Mouse (Mus musculus): Measurements from ENCODE around the gene Rock2. TPM values are rescaled to one million over a fixed set of nuclear protein-coding genes. Genes with fewer than 3 reads are reported as not detected.

Rock2 gene
- total and polyA plus RNA-seq, 3 experiments, result 2.5 to 74.6 (median 71.9) TPM

DNA sequence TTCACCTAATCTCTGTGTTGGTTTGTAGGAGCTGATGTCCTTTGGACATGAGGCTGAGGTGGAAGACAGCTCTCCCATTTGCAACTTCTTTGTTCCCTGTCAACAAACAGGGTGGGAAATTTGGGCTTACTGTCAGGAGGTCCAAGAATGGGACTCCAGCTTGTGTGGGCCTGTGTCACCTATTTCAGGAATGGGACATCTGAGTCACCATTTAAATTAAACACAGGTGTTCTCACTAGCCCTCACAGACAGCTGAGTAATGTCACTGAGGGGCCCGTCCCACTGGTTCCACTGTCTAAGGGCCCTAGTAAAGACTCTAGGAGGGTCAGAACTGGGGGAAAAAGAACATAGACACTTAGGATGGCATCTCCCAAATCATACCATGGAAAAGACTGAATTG is 22.7 kb upstream of the Rock2 start:
- no peak for DNase-seq

DNA sequence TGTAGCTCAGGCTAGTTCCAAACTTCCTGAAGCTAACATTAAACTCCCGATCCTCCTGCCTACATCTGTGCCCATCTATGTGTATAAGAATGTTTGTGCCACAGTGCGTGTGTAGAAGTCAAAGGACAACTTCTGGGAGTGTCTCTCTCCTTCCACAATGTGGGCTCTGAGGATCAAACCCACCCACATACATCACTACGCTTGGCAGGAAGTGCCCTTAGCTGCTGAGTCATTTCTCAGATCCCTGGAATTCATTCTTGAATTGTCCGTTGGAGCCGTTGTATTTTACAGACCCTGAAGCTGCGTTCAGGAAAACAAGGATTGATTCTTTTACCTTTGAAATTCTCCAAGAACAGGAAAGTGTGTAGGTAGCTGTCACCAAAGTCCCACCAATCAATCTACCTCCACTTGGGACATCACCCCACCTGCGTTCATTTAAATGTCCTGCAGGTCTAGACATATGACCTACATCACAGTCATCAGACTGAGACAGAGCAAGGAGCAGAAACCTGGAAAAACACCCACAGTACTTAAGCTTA is 21.7 kb upstream of the Rock2 start:
- no peak for DNase-seq

- DNase-seq, result no peak
Measured at GRCm38 (mm10) chr12:16873549-16873948, 21.1 kb upstream of the Rock2 start.

GRCm38 (mm10) chr12:16874086-16874485 is 20.6 kb upstream of the Rock2 start:
- DNase-seq, result peak; percentile 81

DNA sequence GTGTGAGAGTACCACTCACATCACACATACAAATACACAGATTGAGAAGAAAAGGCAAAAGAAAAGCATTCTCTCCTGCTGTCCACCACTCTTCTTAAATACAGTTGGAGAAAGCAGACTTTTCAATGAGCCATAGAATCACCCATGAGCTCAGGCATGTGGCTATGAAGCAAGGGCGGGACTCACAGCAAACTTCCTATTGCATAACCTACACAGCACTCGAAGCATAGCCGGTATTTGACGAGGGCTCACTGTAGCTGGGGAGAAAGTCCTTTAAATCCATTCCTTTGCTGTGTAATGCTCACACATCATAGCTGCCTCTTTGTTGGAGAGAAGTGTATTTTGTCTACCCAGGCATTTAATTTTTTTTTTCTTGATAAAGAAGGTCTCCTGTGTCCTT is 19.4 kb upstream of the Rock2 start:
- DNase-seq, result no peak

- DNase-seq, result no peak
Measured at GRCm38 (mm10) chr12:16875678-16876077, 19.0 kb upstream of the Rock2 start.

DNA sequence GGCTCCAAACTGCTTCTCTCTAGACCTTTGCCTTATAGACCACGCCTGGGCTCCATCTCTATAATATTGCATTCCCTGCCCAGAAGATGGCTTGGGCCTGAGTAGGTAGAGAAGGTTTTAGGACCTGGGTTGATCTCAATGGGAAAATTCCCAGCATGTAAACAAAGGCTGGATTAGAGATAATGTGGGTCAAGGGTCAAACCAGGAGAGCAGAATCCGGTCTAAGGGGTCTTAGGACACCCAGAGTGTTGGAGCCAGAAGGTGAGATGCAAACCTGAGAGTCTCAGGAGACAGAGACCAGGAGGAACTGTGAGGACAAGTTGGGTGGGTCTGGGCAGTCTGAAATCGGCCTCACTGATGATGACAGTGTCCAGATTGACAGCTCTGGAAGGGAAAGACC is 18.0 kb upstream of the Rock2 start:
- no peak for DNase-seq

DNA sequence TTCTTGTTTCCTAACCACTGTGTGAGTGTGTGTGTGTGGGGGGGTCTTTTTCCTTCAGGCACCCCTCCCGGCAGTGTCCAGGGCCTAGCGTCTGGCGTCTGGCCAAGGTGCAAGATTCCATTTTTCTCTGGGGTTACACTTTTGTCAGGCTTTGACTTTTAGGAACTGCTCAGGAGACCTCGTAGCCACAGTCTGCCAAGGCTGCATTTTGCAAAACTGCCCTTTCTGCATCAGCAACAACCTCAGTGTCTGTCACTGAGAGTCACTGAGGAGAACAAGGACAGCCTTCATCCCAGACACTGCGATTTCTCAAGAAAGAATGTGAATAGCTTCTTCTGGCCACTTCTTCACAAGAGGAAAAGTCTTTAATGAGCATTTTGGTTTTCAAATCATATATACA is 17.6 kb upstream of the Rock2 start:
- DNase-seq, result peak; percentile 78

GRCm38 (mm10) chr12:16877679-16878078 is 17.0 kb upstream of the Rock2 start:
- DNase-seq, result no peak

DNA sequence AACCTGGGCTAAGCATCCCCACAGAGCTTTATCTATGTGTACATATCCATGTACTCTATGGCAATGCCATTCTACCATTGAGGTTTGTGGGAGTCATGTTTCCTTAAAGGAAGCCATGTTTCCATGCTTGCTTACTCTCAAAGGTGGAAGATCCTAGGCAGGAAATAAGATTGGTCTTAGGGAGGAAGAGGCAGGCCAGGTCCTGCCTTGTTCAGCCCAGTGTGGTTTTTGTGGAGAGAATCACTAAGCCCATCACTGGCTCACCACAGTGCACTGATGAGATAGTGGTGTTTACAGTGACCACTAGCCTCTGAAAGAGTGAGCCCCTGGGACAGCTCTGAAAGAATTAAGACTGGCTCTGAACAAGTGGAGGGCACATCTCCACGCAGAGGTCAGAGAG is 15.3 kb upstream of the Rock2 start:
- DNase-seq, result no peak

DNA sequence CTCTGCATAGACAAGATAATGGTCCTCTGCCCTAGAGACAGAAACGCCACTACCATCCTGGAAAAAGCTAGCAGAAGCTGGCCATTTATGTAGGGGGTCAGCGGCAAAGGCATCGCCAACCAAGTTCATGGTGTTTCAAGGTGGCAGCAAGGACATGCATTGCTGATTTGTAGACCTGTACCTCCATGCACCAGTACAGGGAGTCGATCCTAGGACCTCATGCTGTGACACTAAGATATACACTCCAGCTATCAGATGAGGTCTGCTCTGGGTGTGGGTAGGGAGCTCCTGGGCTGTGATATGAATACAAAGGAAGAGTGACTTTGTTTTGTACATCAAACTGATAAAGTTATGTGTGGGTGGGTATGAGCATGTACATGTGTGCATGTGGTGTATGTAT is 14.6 kb upstream of the Rock2 start:
- DNase-seq, result no peak

- DNase-seq, result no peak
Measured at GRCm38 (mm10) chr12:16882442-16882841, 12.3 kb upstream of the Rock2 start.

- DNase-seq, result peak; percentile 60
Measured at GRCm38 (mm10) chr12:16883111-16883510, 11.6 kb upstream of the Rock2 start.

DNA sequence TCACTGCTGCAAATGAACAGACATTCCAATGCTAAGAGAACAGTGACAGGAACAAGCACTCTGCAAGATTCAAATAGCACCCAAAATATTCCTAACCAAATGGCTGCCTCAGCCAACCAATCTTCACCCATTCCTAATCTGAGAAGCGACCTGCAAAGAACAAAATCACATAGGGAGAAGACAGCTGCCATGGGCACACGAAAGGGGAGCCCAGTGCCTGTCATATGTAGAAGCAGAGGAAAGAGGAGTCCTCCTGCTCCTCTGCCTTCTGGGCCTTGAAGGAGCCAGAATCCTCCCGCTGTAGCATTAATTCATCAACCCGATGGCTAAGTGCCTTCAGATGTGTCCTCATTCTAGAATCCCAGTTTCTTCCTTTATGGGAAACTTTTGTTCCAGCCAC is 10.2 kb upstream of the Rock2 start:
- no peak for DNase-seq

DNA sequence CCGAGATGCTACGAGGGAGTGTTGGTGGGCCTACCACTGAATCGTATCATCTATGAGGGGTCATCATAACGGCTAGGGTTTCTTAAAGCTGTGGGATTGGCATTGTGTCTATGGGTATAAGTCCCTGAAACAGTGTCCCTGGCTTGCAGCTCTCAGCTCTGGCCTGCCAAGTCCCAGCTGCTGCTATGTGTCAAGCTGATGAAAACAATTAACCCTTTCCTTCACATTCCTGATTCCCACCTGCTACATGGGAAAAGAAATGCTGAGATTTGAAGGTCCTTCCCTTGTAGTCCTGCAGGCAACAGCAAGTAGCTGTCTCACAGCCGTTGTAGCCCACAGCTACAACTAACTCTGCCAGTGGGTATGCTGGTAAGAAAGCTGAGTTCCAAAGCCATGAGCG is 8.3 kb upstream of the Rock2 start:
- no peak for DNase-seq

DNA sequence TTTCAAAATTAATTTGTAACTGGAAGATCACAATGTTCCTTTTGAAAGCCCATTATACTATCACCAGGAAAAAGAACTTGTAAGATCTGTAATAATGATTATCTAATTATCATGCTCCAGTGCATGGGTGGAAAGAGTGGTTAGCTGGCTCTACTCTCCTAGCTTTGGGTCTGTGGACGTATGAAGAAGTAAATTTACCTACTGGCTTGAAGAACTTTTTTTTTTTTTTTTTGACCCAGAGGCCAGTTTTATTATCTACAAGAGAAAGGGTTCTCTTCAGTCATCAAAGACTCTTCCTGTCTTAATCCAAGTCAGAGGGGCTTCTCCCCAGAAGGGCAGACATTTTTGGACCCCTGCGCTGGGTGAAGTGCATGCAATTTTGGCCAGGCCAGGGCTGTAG is 1.7 kb upstream of the Rock2 start:
- no peak for DNase-seq

- DNase-seq, result no peak
Measured at GRCm38 (mm10) chr12:16893656-16894395, 869 bp upstream of the Rock2 start.

DNA sequence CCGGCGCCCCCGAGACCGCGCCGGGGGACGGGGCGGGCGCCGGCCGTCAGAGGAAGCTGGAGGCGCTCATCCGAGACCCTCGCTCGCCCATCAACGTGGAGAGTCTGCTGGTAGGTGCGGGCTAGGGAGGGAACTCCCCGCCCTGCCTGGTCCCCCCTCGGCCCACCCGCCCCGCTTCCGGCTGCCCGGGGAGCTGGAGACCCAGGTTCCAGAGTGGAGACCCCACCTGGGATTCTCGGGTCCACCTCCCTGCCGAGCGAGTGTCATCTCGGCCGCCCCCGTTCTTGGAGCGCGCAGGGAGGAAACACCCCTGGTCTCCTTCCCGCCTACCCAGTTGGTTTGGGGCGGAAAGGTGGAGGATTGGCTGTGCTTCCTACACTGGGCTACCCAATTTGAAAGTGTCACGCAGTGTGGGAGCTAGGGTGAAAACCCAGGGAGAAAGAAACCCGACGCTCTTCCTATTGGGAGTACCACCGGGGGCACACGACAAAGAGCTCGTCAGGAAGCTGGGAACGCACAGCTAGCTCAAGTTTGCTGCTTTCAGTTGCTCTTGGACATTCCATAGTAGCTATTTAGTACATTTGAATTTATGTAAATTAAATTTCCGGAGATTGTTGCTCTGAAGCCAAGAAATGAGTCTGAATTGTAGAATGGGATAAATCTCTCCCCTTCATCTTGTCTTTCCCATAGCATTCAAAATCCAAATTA is 680 bp downstream of the Rock2 start:
- peak; percentile 74 for DNase-seq

- DNase-seq, result peak; percentile 70
Measured at GRCm38 (mm10) chr12:16896073-16896789, 1.5 kb downstream of the Rock2 start.

DNA sequence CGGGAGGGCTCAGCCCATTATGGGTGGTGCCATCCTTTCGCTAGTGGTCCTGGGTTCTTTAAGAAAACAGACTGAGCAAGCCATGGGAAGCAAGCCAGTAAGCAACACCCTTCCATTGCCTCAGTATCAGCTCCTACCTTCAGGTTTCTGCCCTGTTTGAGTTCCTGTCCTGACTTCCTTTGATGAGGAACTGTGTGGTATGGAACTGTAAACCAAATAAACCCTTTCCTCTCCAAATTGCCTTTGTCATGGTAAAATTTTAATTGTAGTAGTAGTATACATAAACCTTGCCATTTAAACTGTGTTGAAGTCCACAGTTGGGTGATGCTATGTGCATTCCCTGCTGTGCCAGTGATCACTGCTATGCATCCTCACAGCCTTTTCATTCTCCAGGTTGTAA is 2.5 kb downstream of the Rock2 start:
- DNase-seq, result no peak

GRCm38 (mm10) chr12:16898221-16898620 is 3.5 kb downstream of the Rock2 start:
- DNase-seq, result no peak

DNA sequence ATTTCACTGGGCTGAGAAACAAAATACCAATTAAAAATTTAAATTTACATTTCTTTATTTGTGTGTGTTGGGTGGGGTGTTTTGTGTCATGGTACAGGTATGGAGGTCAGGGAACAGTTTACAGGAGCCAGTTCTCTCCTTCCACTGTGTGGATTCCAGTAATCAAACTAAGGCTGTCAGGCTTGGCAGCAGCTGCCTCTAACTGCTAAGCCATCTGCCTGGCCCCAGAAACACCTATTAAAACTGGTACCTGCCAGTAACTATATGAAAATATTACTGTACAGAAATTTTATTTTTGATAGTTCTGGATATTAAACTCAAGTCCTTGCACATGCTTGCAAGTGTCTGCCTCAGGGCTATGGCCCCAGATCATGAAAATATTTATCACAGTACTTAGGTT is 4.1 kb downstream of the Rock2 start:
- no peak for DNase-seq
